Mouse (Mus musculus) liver, embryonic 14.5 days (tissue): Measurements from ENCODE around the gene Slc1a2.

Experiments
- CTCF ChIP-seq: IDR thresholded peaks from 2 replicates; pipeline ENCODE4 v1.5.1; 2016; ENCODE audit warnings: antibody characterized with exemption, low read depth, control low read depth
- EP300 ChIP-seq: IDR thresholded peaks from 2 replicates; pipeline ENCODE4 v1.6.1; 2016; ENCODE audit warnings: antibody characterized with exemption, low read depth

GRCm38 (mm10) chr2:102791641-102792040 lies 133.2 kb downstream of the Slc1a2 start:
- no peak for TF ChIP-seq CTCF
- no peak for TF ChIP-seq EP300
